Mouse (Mus musculus): Measurements from ENCODE around the gene Pepd.

DNA sequence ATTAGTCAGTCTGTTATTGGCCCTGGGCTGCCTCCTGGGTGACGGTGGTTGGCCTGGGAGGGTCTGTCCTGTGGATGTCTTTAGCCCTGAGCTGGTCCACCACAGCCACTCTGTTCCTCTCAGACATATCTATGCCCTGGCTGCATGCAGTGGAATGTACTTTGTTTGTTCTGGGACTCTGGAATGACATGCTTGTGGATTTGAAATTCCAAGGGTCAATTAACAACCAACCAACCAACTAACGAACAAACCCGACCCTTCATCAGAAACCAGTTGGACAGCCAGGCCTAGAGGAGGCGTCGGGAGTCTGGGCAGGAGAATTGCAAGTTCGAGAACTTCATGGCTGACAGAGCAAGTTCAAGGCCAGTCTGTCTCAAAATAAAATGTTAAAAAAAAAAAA, 5.4 kb downstream of the Pepd start:
- no peak for TF ChIP-seq CTCF (conservative IDR thresholded peaks at IDR 0.05; ENCODE audit: low read length)
- TF ChIP-seq NANOG (IDR thresholded peaks at IDR 0.05; ENCODE audit: borderline replicate concordance, low read length), result no peak
